Mouse (Mus musculus) fibroblast of lung, adult 2 months (primary cell): ENCODE measurements at regions not wholly inside any gene's neighbourhood (a gene's known extent, or its start where the extent isn't known, plus 50 kb on each side); places are given as distances from the start of the nearest gene placed in this dataset.

Source experiments
- DNase-seq: peaks from one replicate; pipeline ENCODE4 v3.0.0-alpha.2; 2011; ENCODE audit warnings: low read depth

GRCm38 (mm10) chr9:79111326-79111725 lies 496.0 kb downstream of the Cd109 start:
- no peak for DNase-seq

- no peak for DNase-seq
These were observed 525.6 kb downstream of the Cd109 start for GRCm38 (mm10) chr9:79140970-79141369.

- no peak for DNase-seq
These were observed 530.7 kb downstream of the Cd109 start for GRCm38 (mm10) chr9:79146004-79146403.

- no peak for DNase-seq
These were observed 550.2 kb downstream of the Cd109 start for GRCm38 (mm10) chr9:79165596-79165995.

GRCm38 (mm10) chr9:79173036-79173435 lies 545.6 kb downstream of the Col12a1 start:
- no peak for DNase-seq

- DNase-seq = no peak
These were observed 538.7 kb downstream of the Col12a1 start for GRCm38 (mm10) chr9:79179954-79180353.

GRCm38 (mm10) chr9:79195420-79195819 lies 523.2 kb downstream of the Col12a1 start:
- DNase-seq = no peak

- peak; percentile 16 for DNase-seq
These were observed 516.9 kb downstream of the Col12a1 start for GRCm38 (mm10) chr9:79201755-79202154.

GRCm38 (mm10) chr9:79213364-79213763 lies 505.3 kb downstream of the Col12a1 start:
- DNase-seq = peak; percentile 33

GRCm38 (mm10) chr9:79215986-79216385 lies 502.6 kb downstream of the Col12a1 start:
- peak; percentile 82 for DNase-seq

GRCm38 (mm10) chr9:79216432-79216831 lies 502.2 kb downstream of the Col12a1 start:
- no peak for DNase-seq

- DNase-seq = no peak
These were observed 485.6 kb downstream of the Col12a1 start for GRCm38 (mm10) chr9:79233081-79233480.

- DNase-seq = no peak
These were observed 484.9 kb downstream of the Col12a1 start for GRCm38 (mm10) chr9:79233751-79234150.

GRCm38 (mm10) chr9:79269646-79270213 lies 448.9 kb downstream of the Col12a1 start:
- peak; percentile 59 for DNase-seq

GRCm38 (mm10) chr9:79270256-79270655 lies 448.4 kb downstream of the Col12a1 start:
- DNase-seq = peak; percentile 61

GRCm38 (mm10) chr9:79287849-79288248 lies 430.8 kb downstream of the Col12a1 start:
- DNase-seq = no peak

- no peak for DNase-seq
These were observed 423.3 kb downstream of the Col12a1 start for GRCm38 (mm10) chr9:79295306-79295705.

GRCm38 (mm10) chr9:79301580-79301979 lies 417.1 kb downstream of the Col12a1 start:
- DNase-seq = no peak

GRCm38 (mm10) chr9:79310591-79310990 lies 408.0 kb downstream of the Col12a1 start:
- DNase-seq = no peak

- no peak for DNase-seq
These were observed 401.2 kb downstream of the Col12a1 start for GRCm38 (mm10) chr9:79317411-79317810.

GRCm38 (mm10) chr9:79346371-79347096 lies 372.1 kb downstream of the Col12a1 start:
- DNase-seq = no peak

GRCm38 (mm10) chr9:79392020-79392419 lies 326.6 kb downstream of the Col12a1 start:
- no peak for DNase-seq

GRCm38 (mm10) chr9:79414989-79415388 lies 303.6 kb downstream of the Col12a1 start:
- peak; percentile 12 for DNase-seq

GRCm38 (mm10) chr9:79430417-79430816 lies 288.2 kb downstream of the Col12a1 start:
- DNase-seq = no peak
